Mouse (Mus musculus) intestine, embryonic 14.5 days (tissue): ENCODE data around the gene Ccdc175. TPM values are rescaled to one million over a fixed set of nuclear protein-coding genes. Genes with fewer than 3 reads are reported as not detected.

ENCODE experiments used
- ATAC-seq: fragments of 200-750 bp; cut with Nextera tagmentation; replicated peaks from 2 replicates; pipeline ENCODE4 v1.8.0; 2017; ENCODE audit warnings: low read depth, moderate number of reproducible peaks, moderate TSS enrichment, moderate library complexity; ENCODE audit not compliant: low FRiP score, low TSS enrichment
- DNase-seq: peaks from one replicate; pipeline ENCODE4 v3.0.0-alpha.2; 2018; ENCODE audit warnings: low spot score
- H3K27ac ChIP-seq: fragments of 300-500 bp; sonication (generic); 2 replicates; pipeline ENCODE4 v1.5.1; 2014; ENCODE audit warnings: low read depth, mild to moderate bottlenecking, control low read depth
- H3K27me3 ChIP-seq: fragments of 300-500 bp; sonication (generic); replicated peaks from 2 replicates; pipeline ENCODE4 v1.6.1; 2014; ENCODE audit warnings: low read length, control low read depth; ENCODE audit not compliant: control insufficient read depth, insufficient read depth
- H3K36me3 ChIP-seq: fragments of 300-500 bp; sonication (generic); 2 replicates; pipeline ENCODE4 v1.6.1; 2014; ENCODE audit warnings: low read length, control low read depth; ENCODE audit not compliant: control insufficient read depth, insufficient read depth
- H3K4me1 ChIP-seq: fragments of 300-500 bp; sonication (generic); replicated peaks from 2 replicates; pipeline ENCODE4 v1.6.1; 2014; ENCODE audit warnings: low read length, control low read depth, mixed read lengths; ENCODE audit not compliant: control insufficient read depth, insufficient read depth
- H3K4me2 ChIP-seq: fragments of 300-500 bp; sonication (generic); 2 replicates; pipeline ENCODE4 v1.6.1; 2014; ENCODE audit warnings: low read length
- H3K4me3 ChIP-seq: fragments of 300-500 bp; sonication (generic); 2 replicates; pipeline ENCODE4 v1.5.1; 2014; ENCODE audit warnings: low read depth, low read length, control low read depth, mixed read lengths
- H3K9ac ChIP-seq: fragments of 300-500 bp; sonication (generic); 2 replicates; pipeline ENCODE4 v1.6.1; 2014; ENCODE audit warnings: mild to moderate bottlenecking, low read length
- H3K9me3 ChIP-seq: fragments of 300-500 bp; sonication (generic); 2 replicates; pipeline ENCODE4 v1.6.1; 2016; ENCODE audit warnings: low read length, control low read depth; ENCODE audit not compliant: control insufficient read depth
- WGBS: fragments of 180-500 bp; shearing (Covaris S2); extraction: QIAGEN DNeasy Blood & Tissue Kit; methylation state at CpG from one replicate; pipeline ENCODE4 v1.1.7; 2014; 5-methylcytosine and 5-hydroxymethylcytosine counted together
- polyA plus RNA-seq: library from polyadenylated mRNA; unstranded; fragments of >200 nt; fragmentation: Nextera tagmentation; extraction: Ambion mirVana; gene quantifications from 2 replicates; pipeline ENCODE4 v1.2.1, GENCODE M21; 2014

Gene Ccdc175
- polyA plus RNA-seq, 1 experiment from 2014 or later = not detected

DNA sequence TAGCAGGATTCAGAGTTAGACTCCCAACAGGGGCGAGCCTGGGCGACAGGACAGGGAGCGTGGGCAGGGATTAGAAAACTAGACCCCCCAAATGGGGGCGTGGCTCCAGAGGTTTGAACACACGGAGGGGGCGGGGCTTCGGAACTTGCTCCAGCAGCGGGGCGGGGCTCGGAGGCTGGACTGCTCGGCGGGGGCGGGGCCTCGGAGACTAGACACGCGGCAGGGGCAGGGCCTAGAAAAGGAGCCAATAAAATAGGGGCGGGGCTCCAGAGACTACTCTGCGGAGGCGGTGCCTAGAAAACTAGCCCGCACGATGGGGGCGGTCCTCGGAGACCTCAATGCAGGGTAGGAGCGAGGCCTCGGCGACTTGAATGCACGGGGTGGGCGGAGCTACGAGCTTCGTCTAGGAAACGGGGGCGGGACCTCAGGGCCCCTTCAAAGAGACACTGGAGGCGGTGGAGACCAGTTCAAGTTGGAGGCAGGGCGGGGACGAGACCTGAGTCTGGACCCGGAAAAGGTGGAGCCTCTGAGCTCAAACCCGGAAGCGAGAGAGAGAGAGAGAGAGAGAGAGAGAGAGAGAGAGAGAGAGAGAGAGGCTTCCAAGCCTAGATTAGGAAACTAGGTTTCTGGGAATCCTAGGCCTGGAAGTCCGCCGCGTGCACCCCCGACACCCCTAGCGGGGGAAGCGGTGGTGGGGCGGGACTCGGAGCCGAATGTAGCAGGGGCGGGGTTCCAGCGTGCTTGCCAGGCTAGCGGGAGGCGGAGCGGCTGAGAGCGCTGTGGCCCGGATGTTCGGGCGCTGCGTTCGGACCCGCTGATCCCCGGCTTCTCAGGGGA lies 99.3 kb downstream of the Ccdc175 start, which contains the start of the genes L3hypdh and Jkamp:
Gene L3hypdh (minus strand): TSS at position 111 of the 837 bp plus-strand sequence.
Gene Jkamp (plus strand): TSS at position 261 of the 837 bp plus-strand sequence.
- peak within 1 kb of the TSS; percentile 91 for H3K4me2 ChIP-seq
- H3K36me3 ChIP-seq = peaks cover 6% of the 10 kb centered on the region
- H3K4me3 ChIP-seq = peak within 1 kb of the TSS; percentile 73
- H3K4me1 ChIP-seq = peaks cover 21% of the 10 kb centered on the region
- peak; percentile 99 for DNase-seq
- no peaks in the 10 kb centered on the region for H3K9me3 ChIP-seq
- no peaks in the 10 kb centered on the region for H3K27me3 ChIP-seq
- peak within 1 kb of the TSS; percentile 94 for H3K27ac ChIP-seq
- whole genome bisulfite sequencing = 2% methylated on average over 60 of the region's 60 CpGs
- peak within 1 kb of the TSS; percentile 83 for H3K9ac ChIP-seq
- peak; percentile 96 for ATAC-seq

DNA sequence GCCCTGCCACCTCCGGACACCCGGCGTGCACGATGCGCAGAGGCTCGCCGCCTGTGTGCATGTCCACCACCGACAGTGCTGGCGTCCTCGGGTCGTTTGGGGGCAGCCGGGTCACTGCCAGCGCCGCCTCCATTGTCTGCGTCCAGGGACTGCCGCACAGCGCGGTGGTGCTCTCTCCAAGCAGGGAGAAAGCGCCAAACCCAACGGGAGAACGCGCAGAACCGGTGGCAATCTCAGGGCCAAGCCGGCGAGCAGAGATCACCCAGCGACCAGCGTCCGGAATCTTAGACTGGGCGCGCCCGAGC lies 99.9 kb downstream of the Ccdc175 start:
- Histone ChIP-seq H3K9me3 (no peaks in the 10 kb centered on the region), H3K4me2 (peak overlapping the region; percentile 91), H3K9ac (peak overlapping the region; percentile 83), H3K4me1 (peaks cover 21% of the 10 kb centered on the region), H3K27me3 (no peaks in the 10 kb centered on the region), H3K36me3 (peaks cover under 1% of the 10 kb centered on the region; the same call in 1 of the 2 replicates), H3K27ac (peak overlapping the region; percentile 77), H3K4me3 (peak overlapping the region; percentile 73)
- WGBS = under 1% methylated on average over 31 of the region's 31 CpGs
- peak; percentile 33; the same call in 1 of the 2 replicates for ATAC-seq
- DNase-seq = no peak

DNA sequence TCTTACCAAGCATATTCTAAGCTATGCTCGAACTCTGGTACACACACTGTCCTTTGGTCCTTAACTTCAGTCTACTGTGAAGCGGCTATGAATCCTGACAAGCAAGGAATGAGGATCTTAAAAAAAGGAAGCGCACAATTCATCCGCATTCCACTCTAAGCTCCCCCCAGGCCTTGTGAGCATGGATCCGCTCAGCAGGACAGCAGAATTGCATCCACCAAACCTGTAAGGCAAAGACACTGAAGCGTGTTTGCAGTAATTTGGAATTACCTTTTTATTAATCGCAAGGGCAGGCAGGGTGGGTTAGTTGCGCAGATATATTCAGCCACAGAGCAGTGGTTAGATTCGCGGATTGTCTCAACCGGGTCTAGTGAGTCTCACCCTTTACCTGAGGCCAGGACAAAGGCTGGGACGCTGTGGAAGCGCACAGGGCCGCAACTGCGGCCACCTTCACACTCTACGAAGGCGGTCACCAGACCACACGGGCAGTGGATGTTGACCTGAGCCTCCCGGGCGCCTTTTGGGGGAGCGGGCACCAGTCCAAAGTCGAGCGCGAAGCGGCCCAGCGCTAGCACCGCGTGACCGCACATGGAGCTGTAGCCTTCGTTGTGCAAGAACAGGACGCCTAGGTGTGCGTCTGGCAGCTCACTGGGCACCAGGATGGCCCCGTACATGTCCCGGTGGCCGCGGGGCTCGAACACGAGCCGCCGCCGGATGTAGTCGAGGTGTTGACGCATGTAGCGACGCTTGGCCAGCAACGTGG lies 100.4 kb downstream of the Ccdc175 start:
- WGBS = 3% methylated on average over 46 of the region's 46 CpGs
- peak overlapping the region; percentile 83 for H3K9ac ChIP-seq
- H3K27me3 ChIP-seq = no peaks in the 10 kb centered on the region
- H3K27ac ChIP-seq = peak overlapping the region; percentile 77
- H3K4me3 ChIP-seq = peak overlapping the region; percentile 73
- peak; percentile 84 for DNase-seq
- peaks cover 21% of the 10 kb centered on the region for H3K4me1 ChIP-seq
- ATAC-seq = peak; percentile 4
- H3K36me3 ChIP-seq = no peaks in the 10 kb centered on the region
- peak overlapping the region; percentile 91 for H3K4me2 ChIP-seq
- H3K9me3 ChIP-seq = no peaks in the 10 kb centered on the region

DNA sequence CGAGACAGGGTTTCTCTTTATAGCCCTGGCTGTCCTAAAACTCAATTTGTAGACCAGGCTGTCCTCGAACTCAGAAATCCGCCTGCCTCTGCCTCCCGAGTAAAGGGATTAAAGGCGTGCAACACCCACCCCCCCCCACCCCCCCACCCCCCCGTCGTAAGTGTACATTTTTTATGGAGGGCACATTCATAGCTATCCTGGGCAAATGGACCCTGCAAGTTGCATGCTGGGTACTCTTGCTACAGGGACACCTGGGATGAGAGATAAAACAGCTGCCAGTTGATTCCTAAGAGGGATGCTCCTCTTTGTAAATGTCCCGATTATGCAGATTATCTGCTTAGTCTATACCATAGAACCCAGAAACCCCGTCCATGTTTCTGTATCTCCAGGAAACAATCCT lies 101.6 kb downstream of the Ccdc175 start:
- no peak overlapping the region for H3K9ac ChIP-seq
- no peak for ATAC-seq
- no peaks in the 10 kb centered on the region for H3K27me3 ChIP-seq
- no peak overlapping the region for H3K4me3 ChIP-seq
- WGBS = 86% methylated on average over 9 of the region's 9 CpGs
- no peaks in the 10 kb centered on the region for H3K9me3 ChIP-seq
- DNase-seq = no peak
- no peak overlapping the region for H3K4me2 ChIP-seq
- H3K36me3 ChIP-seq = no peaks in the 10 kb centered on the region
- H3K4me1 ChIP-seq = peaks cover 21% of the 10 kb centered on the region
- H3K27ac ChIP-seq = no peak overlapping the region

DNA sequence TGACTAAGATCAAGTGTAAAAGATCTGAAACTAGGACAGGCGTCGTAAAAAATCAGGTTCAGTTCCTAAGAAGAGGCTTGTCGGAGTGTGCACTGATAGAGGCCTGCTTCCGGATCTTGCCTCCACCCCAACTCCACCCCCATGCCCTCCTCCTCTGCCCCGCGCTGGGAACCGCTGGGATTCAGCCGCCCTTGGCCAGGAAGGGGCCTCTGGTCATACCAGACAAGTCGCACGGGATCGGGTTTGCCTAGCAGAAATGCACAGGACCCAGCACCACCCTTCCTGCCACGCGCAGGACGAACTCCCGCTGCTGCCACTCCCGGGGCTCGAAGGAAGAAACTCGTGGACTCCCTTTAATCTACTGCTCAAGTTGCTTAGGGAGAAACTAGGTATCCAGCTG lies 102.5 kb downstream of the Ccdc175 start:
- Histone ChIP-seq H3K4me2 (peak overlapping the region; percentile 43), H3K27ac (no peak overlapping the region), H3K36me3 (no peaks in the 10 kb centered on the region), H3K4me3 (peak overlapping the region; percentile 7; the same call in 1 of the 2 replicates), H3K27me3 (no peaks in the 10 kb centered on the region), H3K9ac (peak overlapping the region; percentile 13; the same call in 1 of the 2 replicates), H3K9me3 (no peaks in the 10 kb centered on the region), H3K4me1 (peaks cover 17% of the 10 kb centered on the region)
- 27% methylated on average over 18 of the region's 18 CpGs for WGBS
- ATAC-seq (no peak), DNase-seq (peak; percentile 60)

DNA sequence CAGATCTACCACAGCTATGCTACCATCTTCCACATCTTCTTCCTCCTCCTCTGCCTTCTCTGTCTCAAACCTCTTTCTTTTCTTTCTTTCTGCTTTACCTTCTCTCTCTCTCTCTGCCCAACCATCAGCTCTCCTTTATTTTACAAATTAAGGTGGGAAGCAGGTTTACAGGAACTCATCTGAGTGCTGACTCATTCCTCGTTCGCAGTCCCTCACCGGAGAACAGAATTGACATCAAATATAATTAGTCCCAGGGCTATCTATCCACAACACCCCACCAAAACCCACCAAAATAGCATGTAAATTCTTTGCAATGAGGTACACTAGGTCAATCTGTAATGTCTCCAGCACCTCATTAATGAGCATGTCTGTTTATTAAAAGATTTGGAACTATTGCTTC lies 102.9 kb downstream of the Ccdc175 start:
- ATAC-seq (no peak), DNase-seq (no peak)
- H3K27ac ChIP-seq = no peak overlapping the region
- no peaks in the 10 kb centered on the region for H3K9me3 ChIP-seq
- H3K4me2 ChIP-seq = peak overlapping the region; percentile 43; the same call in 1 of the 2 replicates
- H3K4me1 ChIP-seq = peaks cover 14% of the 10 kb centered on the region
- no peaks in the 10 kb centered on the region for H3K36me3 ChIP-seq
- 77% methylated on average over 3 of the region's 3 CpGs for WGBS
- no peak overlapping the region for H3K4me3 ChIP-seq
- no peaks in the 10 kb centered on the region for H3K27me3 ChIP-seq
- H3K9ac ChIP-seq = no peak overlapping the region

DNA sequence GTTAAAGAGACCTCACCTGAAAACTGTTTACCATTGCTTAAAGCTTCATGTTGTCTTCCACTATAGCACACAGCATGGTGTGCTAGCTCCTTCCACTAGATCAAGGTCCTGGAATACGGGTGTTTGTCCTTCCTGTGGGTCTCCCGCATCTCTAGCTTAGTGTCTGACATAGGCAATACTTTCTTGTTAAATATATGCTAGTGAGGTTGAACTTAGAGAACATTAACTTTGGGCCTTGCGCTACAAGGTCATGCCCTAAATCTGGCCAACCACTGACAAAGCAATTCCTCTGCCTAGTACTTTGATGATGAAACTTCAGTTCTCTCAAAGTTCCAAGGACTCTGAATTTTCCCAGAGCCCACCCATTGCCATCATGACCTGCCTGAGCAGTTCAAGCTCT lies 106.6 kb downstream of the Ccdc175 start:
- H3K27ac ChIP-seq = no peak overlapping the region
- H3K9me3 ChIP-seq = no peaks in the 10 kb centered on the region
- no peak for DNase-seq
- WGBS = 94% methylated on average over 3 of the region's 3 CpGs
- no peak overlapping the region for H3K4me2 ChIP-seq
- H3K4me3 ChIP-seq = no peak overlapping the region
- peaks cover 8% of the 10 kb centered on the region; the same call in 1 of the 2 replicates for H3K4me1 ChIP-seq
- peaks cover 7% of the 10 kb centered on the region; the same call in 1 of the 2 replicates for H3K36me3 ChIP-seq
- no peak for ATAC-seq
- H3K9ac ChIP-seq = no peak overlapping the region
- no peaks in the 10 kb centered on the region for H3K27me3 ChIP-seq

DNA sequence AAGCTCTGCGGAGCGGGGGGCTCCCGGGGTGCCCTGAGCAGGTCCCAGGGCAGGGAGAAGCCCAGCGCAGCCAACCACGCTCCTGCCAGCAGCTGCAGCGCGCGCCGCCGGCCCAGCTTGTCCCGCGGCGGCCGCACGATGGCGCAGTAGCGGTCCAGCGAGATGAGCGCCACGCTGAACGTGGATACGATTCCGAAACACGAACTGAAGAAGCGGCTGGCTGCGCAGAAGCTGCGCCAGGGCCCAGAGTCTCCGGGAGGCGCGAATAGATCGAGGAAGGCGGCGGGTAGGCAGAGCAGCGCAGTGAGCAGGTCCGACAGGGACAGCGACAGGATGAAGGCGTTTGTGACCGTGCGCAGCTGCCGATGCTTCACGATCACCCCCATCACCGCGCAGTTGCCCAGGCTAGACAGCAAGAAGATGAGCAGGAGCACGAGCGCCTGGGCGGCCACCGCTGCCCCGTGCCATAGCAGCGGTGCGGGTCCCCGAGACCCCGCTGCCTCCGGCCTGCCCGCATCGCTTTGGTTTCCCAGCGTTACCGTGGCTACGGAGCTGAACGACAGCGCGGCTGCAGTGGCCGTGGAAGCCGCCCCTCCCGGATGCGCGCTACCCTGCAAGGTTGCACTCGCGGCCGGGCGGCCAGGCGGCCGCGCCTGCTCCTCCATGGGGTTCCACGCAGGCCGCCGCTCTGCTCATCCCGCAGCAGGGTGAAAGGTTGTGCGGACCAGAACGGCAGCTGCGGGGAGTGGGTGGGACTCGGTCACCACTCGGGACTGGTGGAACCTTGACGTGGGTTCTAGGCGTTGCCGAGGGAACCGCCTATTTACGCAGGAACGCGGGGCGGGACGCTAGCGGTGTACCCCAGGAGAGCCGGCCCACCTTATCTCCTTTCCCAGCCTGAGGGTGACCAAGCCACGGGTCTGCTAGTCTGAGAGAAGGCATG lies 114.2 kb downstream of the Ccdc175 start, which contains the start of gene Gpr135:
Gene Gpr135 (minus strand): TSS at position 799 of the 943 bp plus-strand sequence.
- ATAC-seq = peak; percentile 84
- peak within 1 kb of the TSS; percentile 54 for H3K4me3 ChIP-seq
- peaks cover 11% of the 10 kb centered on the region for H3K27me3 ChIP-seq
- peak within 1 kb of the TSS; percentile 55 for H3K9ac ChIP-seq
- H3K4me2 ChIP-seq = peak within 1 kb of the TSS; percentile 97
- H3K36me3 ChIP-seq = peaks cover 6% of the 10 kb centered on the region; the same call in 1 of the 2 replicates
- WGBS = under 1% methylated on average over 92 of the region's 94 CpGs
- H3K4me1 ChIP-seq = 0 out of 2 replicates have a peak, but pooled peaks cover 8% of the 10 kb centered on the region
- DNase-seq = peak; percentile 94
- no peak within 1 kb of the TSS for H3K27ac ChIP-seq
- H3K9me3 ChIP-seq = no peaks in the 10 kb centered on the region
